Mouse (Mus musculus) forebrain, postnatal 0 days (tissue): ENCODE measurements around the gene Hyal5. TPM values are rescaled to one million over a fixed set of nuclear protein-coding genes. Genes with fewer than 3 reads are reported as not detected.

ENCODE experiments used
- ATAC-seq: fragments of 200-750 bp; cut with Nextera tagmentation; 2 replicates; pipeline ENCODE4 v1.8.0; 2017; ENCODE audit warnings: mild to moderate bottlenecking, moderate library complexity
- DNase-seq: peaks from one replicate; pipeline ENCODE4 v3.0.0-alpha.2; 2015
- H3K27ac ChIP-seq: fragments of 300-500 bp; sonication (generic); 2 replicates; pipeline ENCODE4 v1.5.1; 2014; ENCODE audit warnings: low read depth, mild to moderate bottlenecking, antibody characterized with exemption, low read length, moderate library complexity, mixed read lengths
- H3K27me3 ChIP-seq: fragments of 300-500 bp; sonication (generic); 2 replicates; pipeline ENCODE4 v1.6.1; 2014; ENCODE audit warnings: mild to moderate bottlenecking, low read length, mixed read lengths; ENCODE audit not compliant: insufficient read depth
- H3K36me3 ChIP-seq: fragments of 300-500 bp; sonication (generic); 2 replicates; pipeline ENCODE4 v1.6.1; 2014; ENCODE audit warnings: mild to moderate bottlenecking, moderate library complexity; ENCODE audit not compliant: insufficient read depth
- H3K4me1 ChIP-seq: fragments of 300-500 bp; sonication (generic); 2 replicates; pipeline ENCODE4 v1.6.1; 2014; ENCODE audit warnings: antibody characterized with exemption; ENCODE audit not compliant: insufficient read depth
- H3K4me2 ChIP-seq: fragments of 300-500 bp; sonication (generic); 2 replicates; pipeline ENCODE4 v1.6.1; 2014; ENCODE audit warnings: low read depth, mild to moderate bottlenecking, moderate library complexity
- H3K4me3 ChIP-seq: fragments of 300-500 bp; sonication (generic); 2 replicates; pipeline ENCODE4 v1.5.1; 2014; ENCODE audit warnings: low read depth, low read length, mixed read lengths
- H3K9ac ChIP-seq: fragments of 300-500 bp; sonication (generic); 2 replicates; pipeline ENCODE4 v1.6.1; 2014; ENCODE audit warnings: mild to moderate bottlenecking
- H3K9me3 ChIP-seq: fragments of 300-500 bp; sonication (generic); 2 replicates; pipeline ENCODE4 v1.6.1; 2016; ENCODE audit warnings: low read length
- CTCF ChIP-seq: sonication (generic); IDR thresholded peaks from 2 replicates; pipeline ENCODE4 v1.5.1; 2016; ENCODE audit warnings: antibody characterized with exemption, control low read depth, low read depth
- WGBS: fragments of 180-500 bp; shearing (Covaris S2); extraction: QIAGEN DNeasy Blood & Tissue Kit; methylation state at CpG from one replicate; pipeline ENCODE4 v1.1.7; 2014; 5-methylcytosine and 5-hydroxymethylcytosine counted together
- polyA plus RNA-seq: library from polyadenylated mRNA; unstranded; fragments of >200 nt; fragmentation: Nextera tagmentation; extraction: Ambion mirVana; gene quantifications from 2 replicates; pipeline ENCODE4 v1.2.1, GENCODE M21; 2015
- total RNA-seq: library from RNA; depleted of rRNA; stranded (reverse); fragments of >200 nt; gene quantifications from 2 replicates; pipeline ENCODE4 v1.2.3, GENCODE M21; 2014; rRNA removed

Gene Hyal5
- total and polyA plus RNA-seq, 2 experiments from 2014 or later: not detected

- H3K4me2 ChIP-seq: no peak overlapping the region
- H3K27ac ChIP-seq: no peak overlapping the region
- no peaks in the 10 kb centered on the region for H3K9me3 ChIP-seq
- no peak overlapping the region for H3K9ac ChIP-seq
- ATAC-seq (no peak), DNase-seq (no peak)
- no peak overlapping the region for H3K4me3 ChIP-seq
- no peaks in the 10 kb centered on the region; the same call in 1 of the 2 replicates for H3K27me3 ChIP-seq
- 90% methylated on average over 2 of the region's 2 CpGs for WGBS
- no peaks in the 10 kb centered on the region for H3K36me3 ChIP-seq
- H3K4me1 ChIP-seq: no peaks in the 10 kb centered on the region
- no peak for TF ChIP-seq CTCF
Measured at GRCm38 (mm10) chr6:24907824-24908223, 50.0 kb downstream of the Hyal5 start.

- ATAC-seq: no peak
- Histone ChIP-seq H3K9ac (no peak overlapping the region), H3K27me3 (no peaks in the 10 kb centered on the region; the same call in 1 of the 2 replicates), H3K4me2 (no peak overlapping the region), H3K27ac (no peak overlapping the region), H3K36me3 (no peaks in the 10 kb centered on the region), H3K4me3 (no peak overlapping the region), H3K4me1 (no peaks in the 10 kb centered on the region), H3K9me3 (no peaks in the 10 kb centered on the region)
- 77% methylated on average over 2 of the region's 2 CpGs for WGBS
- DNase-seq: no peak
- TF ChIP-seq CTCF: no peak
Measured at GRCm38 (mm10) chr6:24910016-24910727, 52.4 kb downstream of the Hyal5 start.

GRCm38 (mm10) chr6:24910728-24911105, 52.9 kb downstream of the Hyal5 start:
- Histone ChIP-seq H3K9ac (no peak overlapping the region), H3K27me3 (no peaks in the 10 kb centered on the region; the same call in 1 of the 2 replicates), H3K36me3 (no peaks in the 10 kb centered on the region), H3K4me2 (no peak overlapping the region), H3K27ac (no peak overlapping the region), H3K9me3 (no peaks in the 10 kb centered on the region), H3K4me3 (no peak overlapping the region), H3K4me1 (no peaks in the 10 kb centered on the region)
- DNase-seq: no peak
- TF ChIP-seq CTCF: no peak
- ATAC-seq: no peak

GRCm38 (mm10) chr6:24913591-24913990, 55.8 kb downstream of the Hyal5 start:
- no peak for DNase-seq
- Histone ChIP-seq H3K27me3 (no peaks in the 10 kb centered on the region; the same call in 1 of the 2 replicates), H3K4me3 (no peak overlapping the region), H3K4me1 (no peaks in the 10 kb centered on the region), H3K9me3 (no peaks in the 10 kb centered on the region), H3K4me2 (no peak overlapping the region), H3K36me3 (no peaks in the 10 kb centered on the region), H3K27ac (no peak overlapping the region), H3K9ac (no peak overlapping the region)
- no peak for TF ChIP-seq CTCF
- ATAC-seq: no peak
- WGBS: 96% methylated on average over 2 of the region's 2 CpGs

GRCm38 (mm10) chr6:24925076-24925785, 67.4 kb downstream of the Hyal5 start:
- Histone ChIP-seq H3K4me3 (no peak overlapping the region), H3K27ac (no peak overlapping the region), H3K27me3 (no peaks in the 10 kb centered on the region), H3K36me3 (no peaks in the 10 kb centered on the region), H3K4me1 (no peaks in the 10 kb centered on the region), H3K9ac (no peak overlapping the region), H3K4me2 (no peak overlapping the region), H3K9me3 (no peaks in the 10 kb centered on the region)
- TF ChIP-seq CTCF: no peak
- WGBS: 83% methylated on average over 11 of the region's 11 CpGs
- DNase-seq (no peak), ATAC-seq (no peak)

Other genes with a start within 250 kb of the Hyal5 start
- 15.9 and 26.2 TPM in 2 replicates for gene Wasl, start 193.0 kb upstream of the Hyal5 start, total RNA-seq
- 49.9 and 59.5 TPM in 2 replicates for gene Wasl, start 193.0 kb upstream of the Hyal5 start, polyA plus RNA-seq
- not detected in 2 replicates for gene Hyal6, start 124.8 kb upstream of the Hyal5 start, total RNA-seq
- not detected in 2 replicates for gene Hyal6, start 124.8 kb upstream of the Hyal5 start, polyA plus RNA-seq
- not detected in 2 replicates for gene Hyal4, start 109.7 kb upstream of the Hyal5 start, total RNA-seq
- not detected in 2 replicates for gene Hyal4, start 109.7 kb upstream of the Hyal5 start, polyA plus RNA-seq
- gene Spam1, start 66.8 kb upstream of the Hyal5 start, total RNA-seq: not detected in 2 replicates
- gene Spam1, start 66.8 kb upstream of the Hyal5 start, polyA plus RNA-seq: not detected in 2 replicates
- gene Tmem229a, start 98.3 kb downstream of the Hyal5 start, total RNA-seq: 9.8 and 13.6 TPM in 2 replicates
- 2.5 and 4.1 TPM in 2 replicates for gene Tmem229a, start 98.3 kb downstream of the Hyal5 start, polyA plus RNA-seq